Mouse (Mus musculus): Measurements from ENCODE around the gene Uox.

The Uox gene

GRCm38 (mm10) chr3:146620555-146621249 is 50.5 kb downstream of the Uox start:
- no peak for DNase-seq (ENCODE audit: low read depth in 1 of 2, low spot score in 2 of 2)

- no peak for DNase-seq (ENCODE audit: low read depth in 1 of 2, low spot score in 2 of 2)
Observed at GRCm38 (mm10) chr3:146621966-146622365, 51.7 kb downstream of the Uox start.

GRCm38 (mm10) chr3:146625766-146626165 is 55.5 kb downstream of the Uox start:
- DNase-seq (ENCODE audit: low read depth in 1 of 2, low spot score in 2 of 2): no peak

GRCm38 (mm10) chr3:146628227-146628982 is 58.2 kb downstream of the Uox start:
- DNase-seq (ENCODE audit: low read depth in 1 of 2, low spot score in 2 of 2): no peak

- DNase-seq (ENCODE audit: low read depth in 1 of 2, low spot score in 2 of 2): no peak
Observed at GRCm38 (mm10) chr3:146632506-146632905, 62.3 kb downstream of the Uox start.

GRCm38 (mm10) chr3:146641818-146642427 is 71.7 kb downstream of the Uox start:
- DNase-seq (ENCODE audit: low read depth in 1 of 2, low spot score in 2 of 2): no peak

GRCm38 (mm10) chr3:146649311-146649894 is 79.2 kb downstream of the Uox start:
- no peak for DNase-seq (ENCODE audit: low read depth in 1 of 2, low spot score in 2 of 2)

- DNase-seq (ENCODE audit: low read depth in 1 of 2, low spot score in 2 of 2): no peak
Observed at GRCm38 (mm10) chr3:146650716-146651115, 80.5 kb downstream of the Uox start.

- DNase-seq (ENCODE audit: low read depth in 1 of 2, low spot score in 2 of 2): no peak
Observed at GRCm38 (mm10) chr3:146651217-146651616, 81.0 kb downstream of the Uox start, which contains the start of gene 4930503B20Rik. TSS of gene 4930503B20Rik (minus strand) at chr3:146651317.

GRCm38 (mm10) chr3:146652431-146652830 is 82.2 kb downstream of the Uox start:
- no peak for DNase-seq (ENCODE audit: low read depth in 1 of 2, low spot score in 2 of 2)

- DNase-seq (ENCODE audit: low read depth in 1 of 2, low spot score in 2 of 2): no peak
Observed at GRCm38 (mm10) chr3:146653692-146654091, 83.5 kb downstream of the Uox start.

GRCm38 (mm10) chr3:146655111-146655577 is 84.9 kb downstream of the Uox start:
- DNase-seq (ENCODE audit: low read depth in 1 of 2, low spot score in 2 of 2): no peak

- DNase-seq (ENCODE audit: low read depth in 1 of 2, low spot score in 2 of 2): peak; percentile 23 to 57
Observed at GRCm38 (mm10) chr3:146657433-146657832, 87.2 kb downstream of the Uox start.

- no peak for DNase-seq (ENCODE audit: low read depth in 1 of 2, low spot score in 2 of 2)
Observed at GRCm38 (mm10) chr3:146658061-146658639, 87.9 kb downstream of the Uox start.

- DNase-seq (ENCODE audit: low read depth in 1 of 2, low spot score in 2 of 2): no peak
Observed at GRCm38 (mm10) chr3:146659321-146659720, 89.1 kb downstream of the Uox start.

- no peak for DNase-seq (ENCODE audit: low read depth in 1 of 2, low spot score in 2 of 2)
Observed at GRCm38 (mm10) chr3:146661001-146661400, 90.8 kb downstream of the Uox start.

- DNase-seq (ENCODE audit: low read depth in 1 of 2, low spot score in 2 of 2): no peak
Observed at GRCm38 (mm10) chr3:146661907-146662306, 91.7 kb downstream of the Uox start.

GRCm38 (mm10) chr3:146671121-146671520 is 100.9 kb downstream of the Uox start:
- no peak for DNase-seq (ENCODE audit: low read depth in 1 of 2, low spot score in 2 of 2)

GRCm38 (mm10) chr3:146675101-146675500 is 104.9 kb downstream of the Uox start:
- no peak for DNase-seq (ENCODE audit: low read depth in 1 of 2, low spot score in 2 of 2)

GRCm38 (mm10) chr3:146676193-146676592 is 106.0 kb downstream of the Uox start:
- no peak for DNase-seq (ENCODE audit: low read depth in 1 of 2, low spot score in 2 of 2)

- no peak for DNase-seq (ENCODE audit: low read depth in 1 of 2, low spot score in 2 of 2)
Observed at GRCm38 (mm10) chr3:146679646-146680045, 109.4 kb downstream of the Uox start.

Data from monocyte, adult 2 months (primary cell).